Mouse (Mus musculus) limb, embryonic 14.5 days (tissue): ENCODE results near the gene Ssh3. TPM values are rescaled to one million over a fixed set of nuclear protein-coding genes. Genes with fewer than 3 reads are reported as not detected.
A peak's percentile ranks its signal among the peaks of the same experiment; 100 is the strongest.

Experiments used
- ATAC-seq: fragments of 200-750 bp; cut with Nextera tagmentation; 2 replicates; pipeline ENCODE4 v1.8.0; 2017; ENCODE audit warnings: low read depth, moderate number of reproducible peaks, moderate TSS enrichment; ENCODE audit not compliant: low FRiP score
- DNase-seq: peaks from one replicate; pipeline ENCODE4 v3.0.0-alpha.2; 2015; ENCODE audit warnings: low spot score
- H3K27ac ChIP-seq: fragments of 300-500 bp; sonication (generic); replicated peaks from 2 replicates; pipeline ENCODE4 v1.5.1; 2014; ENCODE audit warnings: low read depth, mild to moderate bottlenecking, low read length, moderate library complexity, mixed read lengths
- H3K27me3 ChIP-seq: fragments of 300-500 bp; sonication (generic); 2 replicates; pipeline ENCODE4 v1.6.1; 2014; ENCODE audit warnings: low read length, mixed read lengths; ENCODE audit not compliant: control insufficient read depth, insufficient read depth
- H3K36me3 ChIP-seq: fragments of 300-500 bp; sonication (generic); 2 replicates; pipeline ENCODE4 v1.6.1; 2014; ENCODE audit warnings: mild to moderate bottlenecking, low read length, moderate library complexity, mixed read lengths; ENCODE audit not compliant: control insufficient read depth, insufficient read depth
- H3K4me1 ChIP-seq: fragments of 300-500 bp; sonication (generic); 2 replicates; pipeline ENCODE4 v1.6.1; 2014; ENCODE audit warnings: antibody characterized with exemption, low read length, mixed read lengths; ENCODE audit not compliant: control insufficient read depth, insufficient read depth
- H3K4me2 ChIP-seq: fragments of 300-500 bp; sonication (generic); replicated peaks from 2 replicates; pipeline ENCODE4 v1.6.1; 2014; ENCODE audit warnings: low read depth, mild to moderate bottlenecking, low read length, moderate library complexity; ENCODE audit not compliant: severe bottlenecking
- H3K4me3 ChIP-seq: fragments of 300-500 bp; sonication (generic); replicated peaks from 2 replicates; pipeline ENCODE4 v1.5.1; 2014; ENCODE audit warnings: low read length
- H3K9ac ChIP-seq: fragments of 300-500 bp; sonication (generic); 2 replicates; pipeline ENCODE4 v1.6.1; 2014; ENCODE audit warnings: mild to moderate bottlenecking, low read depth, low read length, moderate library complexity; ENCODE audit not compliant: severe bottlenecking
- H3K9me3 ChIP-seq: fragments of 300-500 bp; sonication (generic); 2 replicates; pipeline ENCODE4 v1.6.1; 2016; ENCODE audit warnings: low read length; ENCODE audit not compliant: control insufficient read depth
- POLR2A ChIP-seq: fragments of 200-500 bp; IDR thresholded peaks from 2 replicates; pipeline ENCODE4 v1.8.0; 2012; ENCODE audit warnings: inconsistent platforms, mild to moderate bottlenecking, moderate library complexity, borderline replicate concordance; ENCODE audit not compliant: insufficient read depth, insufficient read length; ENCODE audit errors: extremely low read depth
- WGBS: fragments of 180-500 bp; shearing (Covaris S2); extraction: QIAGEN DNeasy Blood & Tissue Kit; methylation state at CpG from one replicate; pipeline ENCODE4 v1.1.7; 2014; 5-methylcytosine and 5-hydroxymethylcytosine counted together
- microRNA-seq: library from miRNA; unstranded; fragments of <30 nt; microRNA quantifications from one replicate; pipeline ENCODE4, GENCODE M21; 2016
- polyA plus RNA-seq, 2 experiments: library from polyadenylated mRNA; depleted of rRNA in 1 of 2; stranded (reverse) in 1 of 2; unstranded in 1 of 2; fragments of >200 nt; fragmentation: Nextera tagmentation in 1 of 2; extraction: Ambion mirVana in 1 of 2; gene quantifications; 2 replicates each; pipeline versions ENCODE4 v1.2.1 to v1.2.3; 2012 to 2014

Ssh3 gene
- polyA plus RNA-seq, 2 experiments: 22.3 to 57.5 TPM

DNA sequence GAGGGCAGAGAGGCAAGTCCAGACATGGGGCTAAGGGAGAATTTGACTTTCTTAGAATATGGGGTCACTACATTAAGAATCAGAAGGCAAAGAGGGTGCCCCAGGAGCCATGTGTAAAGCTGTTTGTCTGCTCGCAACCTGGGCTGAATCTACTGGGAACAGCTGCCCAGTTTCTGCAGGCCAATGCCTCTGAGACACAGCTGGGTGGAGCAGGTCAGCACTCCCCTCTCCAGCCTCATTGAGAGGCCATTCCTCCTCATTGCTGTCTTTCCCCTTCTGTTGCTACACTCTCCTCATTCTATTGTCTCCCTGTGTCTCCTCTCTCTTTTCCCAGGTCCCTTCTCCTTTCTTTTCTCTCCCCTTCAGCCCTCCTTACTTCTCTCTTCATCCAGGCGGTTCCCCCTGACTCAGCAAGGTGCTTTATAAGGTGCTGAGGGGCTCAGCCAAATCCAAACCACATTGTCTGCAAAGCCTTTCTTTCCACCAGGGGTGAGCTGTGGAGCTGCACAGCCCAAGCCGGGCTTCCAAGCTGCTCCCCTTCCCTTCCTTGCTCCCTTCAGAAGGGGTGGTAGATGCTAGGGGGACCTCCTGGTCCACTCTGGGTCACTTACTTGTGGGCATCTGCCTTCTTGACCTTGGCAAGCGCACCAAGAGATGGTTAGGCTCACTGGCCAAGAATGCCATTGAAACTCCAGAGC lies 56.9 kb downstream of the Ssh3 start:
- H3K4me1 ChIP-seq: peaks cover 35% of the 10 kb centered on the region
- 23% methylated on average over 4 of the region's 4 CpGs for WGBS
- ATAC-seq: no peak
- no peaks in the 10 kb centered on the region for H3K36me3 ChIP-seq
- peak overlapping the region; percentile 67; the same call in 1 of the 2 replicates for H3K27ac ChIP-seq
- peak overlapping the region; percentile 10; the same call in 1 of the 2 replicates for H3K4me2 ChIP-seq
- no peak for TF ChIP-seq POLR2A
- H3K27me3 ChIP-seq: no peaks in the 10 kb centered on the region
- no peak overlapping the region for H3K9ac ChIP-seq
- H3K4me3 ChIP-seq: no peak overlapping the region
- DNase-seq: no peak
- no peaks in the 10 kb centered on the region for H3K9me3 ChIP-seq

Small RNA genes lying within 50 kb of the gene (microRNA-seq; reads per million reads assigned to microRNA genes)
- gene Gm26115 (not detected), gene Mir6985 (not detected)

Other genes with a start within 250 kb of the Ssh3 start
- gene Gstp1, start 231.2 kb downstream of the Ssh3 start, polyA plus RNA-seq (2012; rRNA removed): 291 and 325 TPM in 2 replicates
- 508 and 540 TPM in 2 replicates for gene Gstp1, start 231.2 kb downstream of the Ssh3 start, polyA plus RNA-seq (2014; fragmentation: Nextera tagmentation; extraction: Ambion mirVana)
- 10.7 and 10.8 TPM in 2 replicates for gene Gstp2, start 223.2 kb downstream of the Ssh3 start, polyA plus RNA-seq (2012; rRNA removed)
- gene Gstp2, start 223.2 kb downstream of the Ssh3 start, polyA plus RNA-seq (2014; fragmentation: Nextera tagmentation; extraction: Ambion mirVana): 0.87 and 1.7 TPM in 2 replicates
- 0.63 and 0.69 TPM in 2 replicates for gene Gstp3, start 209.6 kb downstream of the Ssh3 start, polyA plus RNA-seq (2012; rRNA removed)
- 0.41 and 0.47 TPM in 2 replicates for gene Gstp3, start 209.6 kb downstream of the Ssh3 start, polyA plus RNA-seq (2014; fragmentation: Nextera tagmentation; extraction: Ambion mirVana)
- not detected in 2 replicates for gene Cabp2, start 187.6 kb downstream of the Ssh3 start, polyA plus RNA-seq (2012; rRNA removed)
- not detected in 2 replicates for gene Cabp2, start 187.6 kb downstream of the Ssh3 start, polyA plus RNA-seq (2014; fragmentation: Nextera tagmentation; extraction: Ambion mirVana)
- gene Cdk2ap2, start 172.0 kb downstream of the Ssh3 start, polyA plus RNA-seq (2012; rRNA removed): 45.2 and 52.1 TPM in 2 replicates
- gene Cdk2ap2, start 172.0 kb downstream of the Ssh3 start, polyA plus RNA-seq (2014; fragmentation: Nextera tagmentation; extraction: Ambion mirVana): 67.0 and 67.6 TPM in 2 replicates
- gene Pitpnm1, start 169.2 kb downstream of the Ssh3 start, polyA plus RNA-seq (2012; rRNA removed): 16.2 and 20.8 TPM in 2 replicates
- gene Pitpnm1, start 169.2 kb downstream of the Ssh3 start, polyA plus RNA-seq (2014; fragmentation: Nextera tagmentation; extraction: Ambion mirVana): 4.5 and 6.7 TPM in 2 replicates
- 96.0 and 119 TPM in 2 replicates for gene Aip, start 143.3 kb downstream of the Ssh3 start, polyA plus RNA-seq (2012; rRNA removed)
- 86.4 and 95.7 TPM in 2 replicates for gene Aip, start 143.3 kb downstream of the Ssh3 start, polyA plus RNA-seq (2014; fragmentation: Nextera tagmentation; extraction: Ambion mirVana)
- gene Gpr152, start 129.4 kb downstream of the Ssh3 start, polyA plus RNA-seq (2012; rRNA removed): 0.01 and 0.05 TPM in 2 replicates
- not detected in 2 replicates for gene Gpr152, start 129.4 kb downstream of the Ssh3 start, polyA plus RNA-seq (2014; fragmentation: Nextera tagmentation; extraction: Ambion mirVana)
- gene Cabp4, start 125.1 kb downstream of the Ssh3 start, polyA plus RNA-seq (2012; rRNA removed): 0.05 and 0.06 TPM in 2 replicates
- 0.10 TPM in 2 replicates for gene Cabp4, start 125.1 kb downstream of the Ssh3 start, polyA plus RNA-seq (2014; fragmentation: Nextera tagmentation; extraction: Ambion mirVana)
- 229 and 261 TPM in 2 replicates for gene Coro1b, start 120.6 kb downstream of the Ssh3 start, polyA plus RNA-seq (2012; rRNA removed)
- 148 and 153 TPM in 2 replicates for gene Coro1b, start 120.6 kb downstream of the Ssh3 start, polyA plus RNA-seq (2014; fragmentation: Nextera tagmentation; extraction: Ambion mirVana)
- gene Ptprcap, start 115.6 kb downstream of the Ssh3 start, polyA plus RNA-seq (2012; rRNA removed): 7.0 and 8.9 TPM in 2 replicates
- gene Ptprcap, start 115.6 kb downstream of the Ssh3 start, polyA plus RNA-seq (2014; fragmentation: Nextera tagmentation; extraction: Ambion mirVana): 7.8 and 8.9 TPM in 2 replicates
- 76.4 and 85.1 TPM in 2 replicates for gene Rps6kb2, start 105.8 kb downstream of the Ssh3 start, polyA plus RNA-seq (2012; rRNA removed)
- 43.0 and 47.2 TPM in 2 replicates for gene Rps6kb2, start 105.8 kb downstream of the Ssh3 start, polyA plus RNA-seq (2014; fragmentation: Nextera tagmentation; extraction: Ambion mirVana)
- gene Carns1, start 93.7 kb downstream of the Ssh3 start, polyA plus RNA-seq (2012; rRNA removed): 2.6 and 5.6 TPM in 2 replicates
- 1.4 and 1.8 TPM in 2 replicates for gene Carns1, start 93.7 kb downstream of the Ssh3 start, polyA plus RNA-seq (2014; fragmentation: Nextera tagmentation; extraction: Ambion mirVana)
- 4.5 and 5.8 TPM in 2 replicates for gene Tbc1d10c, start 77.9 kb downstream of the Ssh3 start, polyA plus RNA-seq (2012; rRNA removed)
- 3.5 and 3.9 TPM in 2 replicates for gene Tbc1d10c, start 77.9 kb downstream of the Ssh3 start, polyA plus RNA-seq (2014; fragmentation: Nextera tagmentation; extraction: Ambion mirVana)
- 490 and 517 TPM in 2 replicates for gene Ppp1ca, start 77.1 kb downstream of the Ssh3 start, polyA plus RNA-seq (2012; rRNA removed)
- gene Ppp1ca, start 77.1 kb downstream of the Ssh3 start, polyA plus RNA-seq (2014; fragmentation: Nextera tagmentation; extraction: Ambion mirVana): 794 and 821 TPM in 2 replicates
- gene Rad9a, start 67.5 kb downstream of the Ssh3 start, polyA plus RNA-seq (2012; rRNA removed): 57.5 and 75.5 TPM in 2 replicates
- 33.3 and 38.0 TPM in 2 replicates for gene Rad9a, start 67.5 kb downstream of the Ssh3 start, polyA plus RNA-seq (2014; fragmentation: Nextera tagmentation; extraction: Ambion mirVana)
- 42.8 and 61.2 TPM in 2 replicates for gene Clcf1, start 54.9 kb downstream of the Ssh3 start, polyA plus RNA-seq (2012; rRNA removed)
- gene Clcf1, start 54.9 kb downstream of the Ssh3 start, polyA plus RNA-seq (2014; fragmentation: Nextera tagmentation; extraction: Ambion mirVana): 7.7 and 8.7 TPM in 2 replicates
- gene AC109138.7, start 54.8 kb downstream of the Ssh3 start, polyA plus RNA-seq (2012; rRNA removed): 0.83 and 1.0 TPM in 2 replicates
- not detected in 2 replicates for gene AC109138.7, start 54.8 kb downstream of the Ssh3 start, polyA plus RNA-seq (2014; fragmentation: Nextera tagmentation; extraction: Ambion mirVana)
- gene Pold4, start 37.3 kb downstream of the Ssh3 start, polyA plus RNA-seq (2012; rRNA removed): 48.0 and 50.7 TPM in 2 replicates
- gene Pold4, start 37.3 kb downstream of the Ssh3 start, polyA plus RNA-seq (2014; fragmentation: Nextera tagmentation; extraction: Ambion mirVana): 26.5 and 28.4 TPM in 2 replicates
- gene Ankrd13d, start 14.0 kb upstream of the Ssh3 start, polyA plus RNA-seq (2012; rRNA removed): 25.2 and 33.2 TPM in 2 replicates
- 10.2 and 11.5 TPM in 2 replicates for gene Ankrd13d, start 14.0 kb upstream of the Ssh3 start, polyA plus RNA-seq (2014; fragmentation: Nextera tagmentation; extraction: Ambion mirVana)
- 83.6 and 92.1 TPM in 2 replicates for gene Grk2, start 37.0 kb upstream of the Ssh3 start, polyA plus RNA-seq (2012; rRNA removed)
- gene Grk2, start 37.0 kb upstream of the Ssh3 start, polyA plus RNA-seq (2014; fragmentation: Nextera tagmentation; extraction: Ambion mirVana): 22.3 and 22.9 TPM in 2 replicates
- 99.7 and 126 TPM in 2 replicates for gene Kdm2a, start 129.1 kb upstream of the Ssh3 start, polyA plus RNA-seq (2012; rRNA removed)
- 54.4 and 59.8 TPM in 2 replicates for gene Kdm2a, start 129.1 kb upstream of the Ssh3 start, polyA plus RNA-seq (2014; fragmentation: Nextera tagmentation; extraction: Ambion mirVana)
- 33.8 and 36.6 TPM in 2 replicates for gene Rhod, start 170.3 kb upstream of the Ssh3 start, polyA plus RNA-seq (2012; rRNA removed)
- 44.2 and 51.0 TPM in 2 replicates for gene Rhod, start 170.3 kb upstream of the Ssh3 start, polyA plus RNA-seq (2014; fragmentation: Nextera tagmentation; extraction: Ambion mirVana)
- 0.41 and 0.50 TPM in 2 replicates for gene Syt12, start 208.3 kb upstream of the Ssh3 start, polyA plus RNA-seq (2012; rRNA removed)
- 0.21 and 0.39 TPM in 2 replicates for gene Syt12, start 208.3 kb upstream of the Ssh3 start, polyA plus RNA-seq (2014; fragmentation: Nextera tagmentation; extraction: Ambion mirVana)
- not detected in 2 replicates for gene 2010003K11Rik, start 229.4 kb upstream of the Ssh3 start, polyA plus RNA-seq (2012; rRNA removed)
- not detected in 2 replicates for gene 2010003K11Rik, start 229.4 kb upstream of the Ssh3 start, polyA plus RNA-seq (2014; fragmentation: Nextera tagmentation; extraction: Ambion mirVana)
- 11.8 and 14.8 TPM in 2 replicates for gene Pcx, start 241.3 kb upstream of the Ssh3 start, polyA plus RNA-seq (2012; rRNA removed)
- 14.8 and 17.6 TPM in 2 replicates for gene Pcx, start 241.3 kb upstream of the Ssh3 start, polyA plus RNA-seq (2014; fragmentation: Nextera tagmentation; extraction: Ambion mirVana)